Mouse (Mus musculus) forebrain, embryonic 11.5 days (tissue): Measurements from ENCODE around the gene Majin. TPM values are rescaled to one million over a fixed set of nuclear protein-coding genes. Genes with fewer than 3 reads are reported as not detected.

ENCODE experiments used
- ATAC-seq: fragments of 200-750 bp; cut with Nextera tagmentation; replicated peaks from 2 replicates; pipeline ENCODE4 v1.8.0; 2017; ENCODE audit warnings: moderate TSS enrichment; ENCODE audit not compliant: low FRiP score
- DNase-seq: peaks from one replicate; pipeline ENCODE4 v3.0.0-alpha.2; 2017; ENCODE audit warnings: low spot score
- H3K27ac ChIP-seq: fragments of 300-500 bp; sonication (generic); 2 replicates; pipeline ENCODE4 v1.5.1; 2014; ENCODE audit warnings: low read depth, low read length
- H3K27me3 ChIP-seq: fragments of 300-500 bp; sonication (generic); 2 replicates; pipeline ENCODE4 v1.6.1; 2014; ENCODE audit warnings: mild to moderate bottlenecking, low read length, mixed read lengths; ENCODE audit not compliant: control insufficient read depth, insufficient read depth
- H3K36me3 ChIP-seq: fragments of 300-500 bp; sonication (generic); 2 replicates; pipeline ENCODE4 v1.6.1; 2014; ENCODE audit warnings: mild to moderate bottlenecking, low read length, moderate library complexity, mixed read lengths; ENCODE audit not compliant: control insufficient read depth, insufficient read depth
- H3K4me1 ChIP-seq: fragments of 300-500 bp; sonication (generic); replicated peaks from 2 replicates; pipeline ENCODE4 v1.6.1; 2014; ENCODE audit warnings: low read length, mixed read lengths; ENCODE audit not compliant: control insufficient read depth, insufficient read depth
- H3K4me2 ChIP-seq: fragments of 300-500 bp; sonication (generic); 2 replicates; pipeline ENCODE4 v1.6.1; 2014; ENCODE audit warnings: low read depth, mild to moderate bottlenecking, low read length, moderate library complexity, mixed read lengths; ENCODE audit not compliant: severe bottlenecking
- H3K4me3 ChIP-seq: fragments of 300-500 bp; sonication (generic); 2 replicates; pipeline ENCODE4 v1.5.1; 2014; ENCODE audit warnings: low read depth, low read length
- H3K9ac ChIP-seq: fragments of 300-500 bp; sonication (generic); 2 replicates; pipeline ENCODE4 v1.6.1; 2014; ENCODE audit warnings: low read length
- H3K9me3 ChIP-seq: fragments of 300-500 bp; sonication (generic); 2 replicates; pipeline ENCODE4 v1.6.1; 2016; ENCODE audit warnings: low read length, mixed read lengths; ENCODE audit not compliant: control insufficient read depth
- WGBS: fragments of 180-500 bp; shearing (Covaris S2); extraction: QIAGEN DNeasy Blood & Tissue Kit; methylation state at CpG from one replicate; pipeline ENCODE4 v1.1.7; 2014; 5-methylcytosine and 5-hydroxymethylcytosine counted together
- polyA plus RNA-seq: library from polyadenylated mRNA; unstranded; fragments of >200 nt; fragmentation: Nextera tagmentation; extraction: Ambion mirVana; gene quantifications from 2 replicates; pipeline ENCODE4 v1.2.1, GENCODE M21; 2014

The Majin gene
- polyA plus RNA-seq, 1 experiment from 2014 or later: not detected

- WGBS: 78% methylated on average over 6 of the region's 6 CpGs
- Histone ChIP-seq H3K36me3 (no peaks in the 10 kb centered on the region), H3K9ac (no peak overlapping the region), H3K4me1 (no peaks in the 10 kb centered on the region), H3K27me3 (no peaks in the 10 kb centered on the region), H3K27ac (no peak overlapping the region), H3K4me3 (no peak overlapping the region), H3K4me2 (no peak overlapping the region), H3K9me3 (no peaks in the 10 kb centered on the region)
- no peak for ATAC-seq
- DNase-seq: no peak
Observed at GRCm38 (mm10) chr19:6157220-6157619, 27.0 kb upstream of the Majin start.

GRCm38 (mm10) chr19:6163872-6164547 is 20.2 kb upstream of the Majin start:
- DNase-seq: no peak
- H3K4me3 ChIP-seq: no peak overlapping the region
- no peak for ATAC-seq
- no peak overlapping the region for H3K4me2 ChIP-seq
- no peaks in the 10 kb centered on the region for H3K4me1 ChIP-seq
- WGBS: 80% methylated on average over 10 of the region's 10 CpGs
- H3K9me3 ChIP-seq: no peaks in the 10 kb centered on the region
- H3K27ac ChIP-seq: no peak overlapping the region
- no peaks in the 10 kb centered on the region for H3K27me3 ChIP-seq
- no peak overlapping the region for H3K9ac ChIP-seq
- H3K36me3 ChIP-seq: no peaks in the 10 kb centered on the region

GRCm38 (mm10) chr19:6166750-6167149 is 17.4 kb upstream of the Majin start:
- no peaks in the 10 kb centered on the region for H3K9me3 ChIP-seq
- ATAC-seq (no peak), DNase-seq (no peak)
- 74% methylated on average over 4 of the region's 4 CpGs for WGBS
- no peak overlapping the region for H3K4me3 ChIP-seq
- no peak overlapping the region for H3K9ac ChIP-seq
- no peak overlapping the region for H3K27ac ChIP-seq
- H3K4me2 ChIP-seq: no peak overlapping the region
- no peaks in the 10 kb centered on the region for H3K27me3 ChIP-seq
- H3K36me3 ChIP-seq: no peaks in the 10 kb centered on the region
- H3K4me1 ChIP-seq: no peaks in the 10 kb centered on the region

GRCm38 (mm10) chr19:6171215-6171614 is 13.0 kb upstream of the Majin start:
- Histone ChIP-seq H3K4me1 (no peaks in the 10 kb centered on the region), H3K4me2 (no peak overlapping the region), H3K27ac (no peak overlapping the region), H3K27me3 (no peaks in the 10 kb centered on the region), H3K4me3 (no peak overlapping the region), H3K36me3 (no peaks in the 10 kb centered on the region), H3K9ac (no peak overlapping the region), H3K9me3 (no peaks in the 10 kb centered on the region)
- 87% methylated on average over 8 of the region's 8 CpGs for WGBS
- DNase-seq (no peak), ATAC-seq (no peak)

- Histone ChIP-seq H3K9ac (no peak overlapping the region), H3K4me2 (no peak overlapping the region), H3K4me1 (no peaks in the 10 kb centered on the region), H3K9me3 (no peaks in the 10 kb centered on the region), H3K4me3 (no peak overlapping the region), H3K27me3 (no peaks in the 10 kb centered on the region), H3K27ac (no peak overlapping the region), H3K36me3 (no peaks in the 10 kb centered on the region)
- DNase-seq (no peak), ATAC-seq (no peak)
- 70% methylated on average over 5 of the region's 5 CpGs for WGBS
Observed at GRCm38 (mm10) chr19:6174771-6175170, 9.4 kb upstream of the Majin start.

GRCm38 (mm10) chr19:6178775-6179174 is 5.4 kb upstream of the Majin start:
- H3K9me3 ChIP-seq: no peaks in the 10 kb centered on the region
- 89% methylated on average over 5 of the region's 6 CpGs for WGBS
- ATAC-seq: no peak
- H3K27me3 ChIP-seq: no peaks in the 10 kb centered on the region
- H3K4me1 ChIP-seq: no peaks in the 10 kb centered on the region
- no peak overlapping the region for H3K4me3 ChIP-seq
- no peak overlapping the region for H3K9ac ChIP-seq
- no peaks in the 10 kb centered on the region for H3K36me3 ChIP-seq
- H3K27ac ChIP-seq: no peak overlapping the region
- no peak overlapping the region for H3K4me2 ChIP-seq
- no peak for DNase-seq

GRCm38 (mm10) chr19:6181629-6182028 is 2.6 kb upstream of the Majin start:
- H3K4me3 ChIP-seq: no peak overlapping the region
- no peak for ATAC-seq
- no peak overlapping the region for H3K4me2 ChIP-seq
- no peaks in the 10 kb centered on the region for H3K4me1 ChIP-seq
- H3K9ac ChIP-seq: no peak overlapping the region
- no peak overlapping the region for H3K27ac ChIP-seq
- WGBS: 31% methylated on average over 5 of the region's 5 CpGs
- no peaks in the 10 kb centered on the region for H3K27me3 ChIP-seq
- no peaks in the 10 kb centered on the region for H3K9me3 ChIP-seq
- peak; percentile 59 for DNase-seq
- H3K36me3 ChIP-seq: no peaks in the 10 kb centered on the region

GRCm38 (mm10) chr19:6182534-6182933 is 1.7 kb upstream of the Majin start:
- Histone ChIP-seq H3K9ac (no peak overlapping the region), H3K36me3 (no peaks in the 10 kb centered on the region), H3K4me3 (no peak overlapping the region), H3K4me2 (no peak overlapping the region), H3K27ac (no peak overlapping the region), H3K9me3 (no peaks in the 10 kb centered on the region), H3K4me1 (no peaks in the 10 kb centered on the region), H3K27me3 (no peaks in the 10 kb centered on the region)
- ATAC-seq (no peak), DNase-seq (no peak)
- 21% methylated on average over 3 of the region's 3 CpGs for WGBS

- DNase-seq: no peak
- H3K4me3 ChIP-seq: no peak overlapping the region
- H3K9me3 ChIP-seq: no peaks in the 10 kb centered on the region
- no peak overlapping the region for H3K27ac ChIP-seq
- H3K9ac ChIP-seq: no peak overlapping the region
- 87% methylated on average over 2 of the region's 2 CpGs for WGBS
- no peaks in the 10 kb centered on the region for H3K4me1 ChIP-seq
- no peaks in the 10 kb centered on the region for H3K27me3 ChIP-seq
- H3K36me3 ChIP-seq: no peaks in the 10 kb centered on the region
- no peak for ATAC-seq
- H3K4me2 ChIP-seq: no peak overlapping the region
Observed at GRCm38 (mm10) chr19:6204265-6204664, 20.1 kb downstream of the Majin start.
